Comparison of ENCODE assay signal across 8 mouse cellular contexts in the genomic region with DNA sequence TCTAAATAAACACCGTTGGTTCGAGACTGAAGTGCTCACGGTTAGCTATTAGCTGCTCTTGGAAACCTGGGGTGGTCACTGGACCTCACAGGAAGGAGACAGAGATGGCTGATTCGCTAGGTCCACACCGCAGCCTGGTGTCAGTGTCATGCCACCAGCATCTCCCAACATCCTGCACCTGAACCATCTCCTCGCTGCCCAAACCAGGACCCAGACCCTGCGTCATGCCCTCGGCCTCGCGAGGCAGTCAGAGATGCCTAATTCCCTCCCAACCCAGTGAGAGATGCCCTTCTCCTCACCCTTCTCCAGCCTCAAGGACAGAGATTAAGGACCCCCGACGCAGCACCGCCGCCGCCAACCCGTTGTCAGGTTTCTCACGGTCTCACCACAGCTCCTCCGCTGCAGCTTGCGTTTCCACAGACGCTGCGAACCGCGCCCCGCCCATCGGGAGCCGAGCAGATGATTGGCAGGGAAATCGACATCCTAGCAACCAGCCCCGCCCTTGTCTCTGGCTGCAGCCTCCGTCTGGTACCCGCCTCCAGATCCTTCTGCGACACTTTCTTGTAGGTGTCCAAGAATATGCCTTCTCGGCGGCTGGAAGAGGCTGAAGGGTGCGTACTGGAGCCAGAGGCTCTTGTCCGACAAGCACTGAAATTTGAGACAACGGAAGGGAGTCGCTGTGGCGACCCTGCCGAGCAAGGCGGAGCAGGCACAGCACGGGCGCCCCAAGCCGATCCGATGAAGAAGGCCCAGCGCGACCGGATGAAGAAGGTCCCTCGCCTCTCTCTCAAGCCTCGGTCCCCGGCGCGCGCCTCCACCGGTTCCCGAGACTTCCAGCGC. TPM values are rescaled to one million over a fixed set of nuclear protein-coding genes. Genes with fewer than 3 reads are reported as not detected.
DNase-seq lines count a peak whose midpoint lies in the region; ATAC-seq lines count a peak whose summit lies in the region.

TSS of gene Dzank1 (minus strand) at position 434 of the 840 bp plus-strand sequence.
TSS of gene Polr3f (plus strand) at position 738 of the 840 bp plus-strand sequence.

- peak; percentile 90 to 92 for DNase-seq in adrenal gland, adult 18-20 months (ENCODE audit: low spot score in 2 of 2)
- peak; percentile 97 for DNase-seq in embryo, embryonic 11 days
- DNase-seq in gastrocnemius, postnatal 25 days, result peak; percentile 95
- DNase-seq in intestine, embryonic 14.5 days (ENCODE audit: low spot score), result peak; percentile 98
- DNase-seq in left cerebral cortex, postnatal 14 days (ENCODE audit: low spot score in 2 of 2), result peak; percentile 97 to 98
- peak; percentile 96 for DNase-seq in mesoderm, embryonic 11.5 days (ENCODE audit: low read depth, low spot score)
- peak; percentile 98 for DNase-seq in right cerebral cortex, postnatal 36 days (ENCODE audit: low spot score in 2 of 2)
- DNase-seq in yolk sac, embryonic 10.5 days (ENCODE audit: low spot score), result peak; percentile 97

- intact Hi-C loops in left cerebral cortex, postnatal 14 days (cut with DNase I), result no loop called here

- peak within 1 kb of the TSS; percentile 92 for H3K27ac ChIP-seq in intestine, embryonic 14.5 days (ENCODE audit: low read depth)

- H3K4me1 ChIP-seq in intestine, embryonic 14.5 days (replicated peaks; ENCODE audit: control insufficient read depth, insufficient read depth, low read length), result peaks cover 12% of the 10 kb centered on the region; the same call in 1 of the 2 replicates

- ATAC-seq in intestine, embryonic 14.5 days (replicated peaks; ENCODE audit: low FRiP score, low TSS enrichment, low read depth), result peak; percentile 98

- H3K27me3 ChIP-seq in intestine, embryonic 14.5 days (replicated peaks; ENCODE audit: control insufficient read depth, insufficient read depth, low read length), result peaks cover 12% of the 10 kb centered on the region

- WGBS in intestine, embryonic 14.5 days, result under 1% methylated on average over 56 of the region's 56 CpGs

- no peaks in the 10 kb centered on the region for H3K9me3 ChIP-seq in intestine, embryonic 14.5 days (ENCODE audit: control insufficient read depth, low read length)

- peaks cover 19% of the 10 kb centered on the region for H3K36me3 ChIP-seq in intestine, embryonic 14.5 days (ENCODE audit: control insufficient read depth, insufficient read depth, low read length)

- peak within 1 kb of the TSS; percentile 93 for H3K4me2 ChIP-seq in intestine, embryonic 14.5 days (ENCODE audit: low read length)

- peak within 1 kb of the TSS; percentile 88 for H3K4me3 ChIP-seq in intestine, embryonic 14.5 days (ENCODE audit: low read depth, low read length)

- H3K9ac ChIP-seq in intestine, embryonic 14.5 days (ENCODE audit: low read length), result peak within 1 kb of the TSS; percentile 87

RNA-seq across cellular contexts. Expression of gene Dzank1, which starts in this region (rescaled TPM):
- 1 to 10 TPM; 5.2 to 6.2 TPM for total RNA-seq in adrenal gland, adult 18-20 months (2021)
- under 1 TPM; 0.13 to 0.49 TPM for total RNA-seq in gastrocnemius, postnatal 25 days (2021)
- polyA plus RNA-seq in intestine, embryonic 14.5 days (2014; fragmentation: Nextera tagmentation; extraction: Ambion mirVana), result 0.82 and 2.2 TPM in 2 replicates
- 100 to 1,000 TPM; 121 to 134 TPM for total RNA-seq in left cerebral cortex, postnatal 14 days (2021)

RNA-seq across cellular contexts. Expression of gene Polr3f, which starts in this region (rescaled TPM):
- total RNA-seq in adrenal gland, adult 18-20 months (2021), result 10 to 100 TPM; 17.2 to 19.0 TPM
- total RNA-seq in gastrocnemius, postnatal 25 days (2021), result 1 to 10 TPM; 8.8 to 9.4 TPM
- polyA plus RNA-seq in intestine, embryonic 14.5 days (2014; fragmentation: Nextera tagmentation; extraction: Ambion mirVana), result 23.5 and 27.7 TPM in 2 replicates
- total RNA-seq in left cerebral cortex, postnatal 14 days (2021), result 10 to 100 TPM; 22.5 to 22.9 TPM

Comparison
In these comparisons a context has a peak if more than half of its experiments do, and no peak if none do; other contexts are left out.
1. Peak in every context shown above with its lines: DNase-seq, ATAC-seq, H3K4me3 ChIP-seq and H3K27ac ChIP-seq.
2. RNA of gene Dzank1 (total RNA-seq): 121 to 134 TPM in left cerebral cortex, postnatal 14 days; 5.2 to 6.2 TPM in adrenal gland, adult 18-20 months and 0.13 to 0.49 TPM in gastrocnemius, postnatal 25 days; every median in the first group is over 10 times any median in the second.